Mouse (Mus musculus) layer of hippocampus, adult 9-11 months (tissue): ENCODE data around the gene Gm4565.
"Not testable (repeated sequence)": the region's sequence is repeated elsewhere in the genome, so short reads cannot be mapped to it uniquely, and the experiment has no call there.

Source experiments
- DNase-seq: peaks from one replicate; pipeline ENCODE4 v3.0.0; 2022

Gm4565 gene

GRCm38 (mm10) chr7:22588027-22588426 lies at the start of gene Gm4565:
TSS of gene Gm4565 (minus strand) at chr7:22588127.
- not testable (repeated sequence) for DNase-seq

- not testable (repeated sequence) for DNase-seq
Measured at GRCm38 (mm10) chr7:22565243-22565642, 22.7 kb downstream of the Gm4565 start, which contains the start of gene Gm4201. TSS of gene Gm4201 (minus strand) at chr7:22565343.

- not testable (repeated sequence) for DNase-seq
Measured at GRCm38 (mm10) chr7:22534787-22535186, 53.1 kb downstream of the Gm4565 start, which contains the start of gene Gm8677. TSS of gene Gm8677 (minus strand) at chr7:22534887.
